Mouse (Mus musculus): ENCODE measurements around the gene Adamts1. TPM values are rescaled to one million over a fixed set of nuclear protein-coding genes. Genes with fewer than 3 reads are reported as not detected.

Adamts1 gene
- polyA plus RNA-seq, 1 experiment from 2014 or later, result 7.2 TPM

DNA sequence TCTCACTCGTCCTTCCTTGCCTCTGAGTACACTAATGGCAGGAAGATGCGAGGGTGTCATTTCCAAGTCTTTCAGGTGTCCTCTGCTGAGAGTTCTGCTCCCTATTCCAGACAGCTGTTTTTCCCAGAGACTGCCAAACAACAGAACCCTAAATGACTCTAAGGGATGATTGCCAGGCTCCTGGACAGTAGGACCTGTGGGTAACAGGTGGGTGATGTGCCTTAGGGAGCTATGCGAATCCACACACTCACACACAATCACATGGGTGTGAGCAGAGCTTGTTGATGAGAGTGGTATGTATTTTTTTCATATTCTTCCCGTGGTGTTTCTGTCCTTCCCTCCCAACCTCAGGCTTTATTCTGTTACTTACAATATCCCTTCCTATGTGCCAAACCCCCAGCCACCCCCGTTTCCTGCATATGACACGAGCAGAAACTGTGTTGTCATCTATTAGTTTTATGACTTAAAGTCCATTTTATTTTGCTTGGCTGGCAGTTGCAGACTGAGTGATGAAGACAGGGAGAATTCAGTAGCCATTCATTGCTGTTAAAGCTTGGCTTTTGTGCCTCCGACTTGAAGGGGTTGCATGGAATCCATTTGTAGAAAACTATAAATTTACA is 41.8 kb downstream of the Adamts1 start:
- no peaks in the 10 kb centered on the region for H3K9me3 ChIP-seq (replicated peaks)
- H3K36me3 ChIP-seq (ENCODE audit: poor library complexity, severe bottlenecking), result no peaks in the 10 kb centered on the region
- H3K9ac ChIP-seq, result no peak overlapping the region
- H3K27ac ChIP-seq, result no peak overlapping the region
- no peak for ATAC-seq
- H3K4me3 ChIP-seq, result no peak overlapping the region
- no peak overlapping the region for H3K4me2 ChIP-seq
- WGBS, result 88% methylated on average over 7 of the region's 7 CpGs
- no peaks in the 10 kb centered on the region for H3K27me3 ChIP-seq
- peaks cover 2% of the 10 kb centered on the region; the same call in 1 of the 2 replicates for H3K4me1 ChIP-seq

DNA sequence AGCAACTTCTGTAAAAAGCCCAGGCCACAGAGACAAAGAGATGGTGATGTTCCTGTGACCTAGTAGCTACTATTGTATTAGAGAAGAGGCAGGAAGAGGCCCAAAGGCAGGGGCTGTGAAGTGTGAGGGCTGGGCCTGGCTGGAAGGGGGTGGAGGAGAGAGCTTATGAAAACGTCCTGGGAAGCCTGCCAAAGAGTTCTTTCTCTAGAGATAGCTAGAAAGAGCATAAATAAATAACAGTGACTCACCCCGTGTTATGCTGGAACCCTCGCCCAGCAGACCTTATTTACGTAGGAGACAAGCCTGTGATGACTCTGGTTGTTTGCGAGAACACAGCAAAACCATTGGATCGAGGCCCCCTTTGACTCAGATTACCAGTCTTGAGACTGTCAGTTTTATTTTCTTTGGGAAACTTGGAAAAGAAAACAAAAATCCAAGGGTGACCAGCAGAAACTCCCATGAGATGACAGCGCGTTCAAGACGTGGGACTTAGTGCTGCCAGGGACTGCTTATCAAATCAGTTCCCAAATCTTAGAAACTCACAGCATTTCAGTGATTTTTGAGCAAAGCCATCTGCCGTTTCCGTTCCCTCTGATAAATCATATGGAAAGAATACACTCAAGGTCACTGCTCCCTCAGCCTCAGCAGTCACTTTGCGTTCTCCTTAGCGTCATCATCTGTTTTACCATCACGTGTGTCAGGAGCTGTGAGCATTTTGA is 46.7 kb downstream of the Adamts1 start:
- peak overlapping the region; percentile 16; the same call in 1 of the 2 replicates for H3K27ac ChIP-seq
- peaks cover 8% of the 10 kb centered on the region; the same call in 1 of the 2 replicates for H3K4me1 ChIP-seq
- no peaks in the 10 kb centered on the region for H3K27me3 ChIP-seq
- no peaks in the 10 kb centered on the region for H3K9me3 ChIP-seq (replicated peaks)
- H3K4me3 ChIP-seq, result no peak overlapping the region
- peak; percentile 70 for ATAC-seq
- H3K36me3 ChIP-seq (ENCODE audit: poor library complexity, severe bottlenecking), result no peaks in the 10 kb centered on the region
- H3K4me2 ChIP-seq, result no peak overlapping the region
- H3K9ac ChIP-seq, result no peak overlapping the region
- 70% methylated on average over 14 of the region's 14 CpGs for WGBS

GRCm38 (mm10) chr16:85749335-85749734 is 53.6 kb downstream of the Adamts1 start:
- H3K4me2 ChIP-seq, result no peak overlapping the region
- WGBS, result 48% methylated on average over 6 of the region's 6 CpGs
- no peaks in the 10 kb centered on the region for H3K9me3 ChIP-seq (replicated peaks)
- no peak overlapping the region for H3K4me3 ChIP-seq
- H3K27me3 ChIP-seq, result no peaks in the 10 kb centered on the region
- H3K4me1 ChIP-seq, result 0 out of 2 replicates have a peak, but pooled peaks cover 6% of the 10 kb centered on the region
- no peak overlapping the region for H3K9ac ChIP-seq
- no peak for ATAC-seq
- no peaks in the 10 kb centered on the region for H3K36me3 ChIP-seq (ENCODE audit: poor library complexity, severe bottlenecking)
- H3K27ac ChIP-seq, result no peak overlapping the region

DNA sequence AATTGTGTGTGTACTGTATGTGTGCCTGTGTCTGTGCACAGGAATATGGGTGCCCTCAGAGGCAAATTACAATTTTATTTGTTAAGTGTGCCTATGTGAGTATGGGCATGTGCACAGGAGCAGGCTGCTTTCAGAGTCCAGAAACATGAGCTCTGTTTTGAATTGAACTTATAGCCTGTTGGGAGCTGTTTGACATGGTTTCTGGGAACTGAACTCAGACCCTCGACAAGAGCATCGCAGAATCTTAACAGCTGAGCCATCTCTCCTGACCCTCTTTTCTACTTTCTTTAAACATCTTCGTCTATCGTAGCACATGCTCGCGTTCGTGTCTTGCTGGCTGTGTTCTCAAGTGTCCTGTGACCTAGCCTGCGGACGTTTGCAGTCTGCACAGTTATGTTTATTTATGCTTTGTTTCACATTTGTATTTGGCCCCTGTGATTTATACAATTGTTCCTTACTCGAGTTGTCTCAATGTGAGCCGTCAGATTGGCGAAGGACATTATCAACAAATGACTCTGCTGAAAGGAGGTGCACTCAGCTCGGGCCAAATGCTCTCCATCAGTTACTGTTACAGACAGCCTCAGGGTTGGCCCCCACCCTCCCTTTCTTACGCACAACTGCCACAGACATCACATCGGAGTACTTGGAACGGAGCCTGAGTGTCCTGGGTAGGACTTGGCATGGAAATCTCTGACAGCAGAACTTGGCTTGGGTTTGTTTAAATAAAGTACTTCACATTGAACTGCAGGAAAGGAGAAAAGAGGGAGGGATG is 55.1 kb downstream of the Adamts1 start:
- H3K9ac ChIP-seq, result no peak overlapping the region
- peak; percentile 95 for ATAC-seq
- H3K36me3 ChIP-seq (ENCODE audit: poor library complexity, severe bottlenecking), result no peaks in the 10 kb centered on the region
- no peak overlapping the region for H3K27ac ChIP-seq
- 63% methylated on average over 16 of the region's 16 CpGs for WGBS
- H3K4me2 ChIP-seq, result no peak overlapping the region
- H3K27me3 ChIP-seq, result no peaks in the 10 kb centered on the region
- H3K9me3 ChIP-seq (replicated peaks), result no peaks in the 10 kb centered on the region
- H3K4me1 ChIP-seq, result 0 out of 2 replicates have a peak, but pooled peaks cover 6% of the 10 kb centered on the region
- H3K4me3 ChIP-seq, result no peak overlapping the region

GRCm38 (mm10) chr16:85746386-85746785 is 56.5 kb downstream of the Adamts1 start:
- Histone ChIP-seq H3K27me3 (no peaks in the 10 kb centered on the region), H3K4me1 (0 out of 2 replicates have a peak, but pooled peaks cover 6% of the 10 kb centered on the region), H3K4me2 (no peak overlapping the region), H3K4me3 (no peak overlapping the region), H3K27ac (no peak overlapping the region), H3K36me3 (ENCODE audit: poor library complexity, severe bottlenecking) (no peaks in the 10 kb centered on the region), H3K9ac (no peak overlapping the region), H3K9me3 (replicated peaks) (no peaks in the 10 kb centered on the region)
- 89% methylated on average over 3 of the region's 3 CpGs for WGBS
- no peak for ATAC-seq

Other genes with a start within 250 kb of the Adamts1 start
- 2.1 and 2.5 TPM in 2 replicates for gene Cyyr1, start 249.7 kb downstream of the Adamts1 start, polyA plus RNA-seq (2015; fragmentation: Nextera tagmentation; extraction: Ambion mirVana)
- gene Adamts5, start 98.7 kb upstream of the Adamts1 start, polyA plus RNA-seq (2015; fragmentation: Nextera tagmentation; extraction: Ambion mirVana), result 1.6 and 1.7 TPM in 2 replicates

Data from forebrain, embryonic 13.5 days (tissue).